Mouse (Mus musculus) urinary bladder, postnatal 0 days (tissue): Measurements from ENCODE around the gene Vti1b. TPM values are rescaled to one million over a fixed set of nuclear protein-coding genes. Genes with fewer than 3 reads are reported as not detected.

Experiments
- polyA plus RNA-seq: library from polyadenylated mRNA; unstranded; fragments of >200 nt; fragmentation: Nextera tagmentation; extraction: Ambion mirVana; gene quantifications from 2 replicates; pipeline ENCODE4 v1.2.1, GENCODE M21; 2015

The Vti1b gene
- 94.2 and 102 TPM in 2 replicates for polyA plus RNA-seq

GRCm38 (mm10) chr12:79172019-79172941, at the start of gene Vti1b:
Gene Vti1b (minus strand): TSS chr12:79172667.

GRCm38 (mm10) chr12:79208703-79209464, 36.4 kb upstream of the Vti1b start, which contains the start of gene Rdh12:
Gene Rdh12 (plus strand): TSS chr12:79208914.

GRCm38 (mm10) chr12:79192193-79192592, 19.7 kb upstream of the Vti1b start, which contains the start of gene Rdh11:
Gene Rdh11 (minus strand): TSS chr12:79192293.

GRCm38 (mm10) chr12:79130299-79131177, 41.9 kb downstream of the Vti1b start, which contains the start of gene Arg2:
Gene Arg2 (plus strand): TSS chr12:79130777.

Other genes with a start within 250 kb of the Vti1b start
- 2.4 and 2.8 TPM in 2 replicates for gene Tmem229b, start 165.0 kb downstream of the Vti1b start, polyA plus RNA-seq
- 7.8 and 8.6 TPM in 2 replicates for gene Plekhh1, start 143.5 kb downstream of the Vti1b start, polyA plus RNA-seq
- 39.5 and 44.8 TPM in 2 replicates for gene Pigh, start 83.0 kb downstream of the Vti1b start, polyA plus RNA-seq
- 18.0 and 18.6 TPM in 2 replicates for gene Arg2, start 41.9 kb downstream of the Vti1b start, polyA plus RNA-seq
- gene Rdh11, start 19.6 kb upstream of the Vti1b start, polyA plus RNA-seq, result 15.4 and 22.0 TPM in 2 replicates
- gene Rdh12, start 36.2 kb upstream of the Vti1b start, polyA plus RNA-seq, result 3.1 and 3.7 TPM in 2 replicates
- 7.7 and 9.4 TPM in 2 replicates for gene Zfyve26, start 123.6 kb upstream of the Vti1b start, polyA plus RNA-seq
- gene Rad51b, start 124.6 kb upstream of the Vti1b start, polyA plus RNA-seq, result 3.0 and 3.3 TPM in 2 replicates